Mouse (Mus musculus): ENCODE measurements at regions not wholly inside any gene's neighbourhood (a gene's known extent, or its start where the extent isn't known, plus 50 kb on each side); places are given as distances from the start of the nearest gene placed in this dataset.

- TF ChIP-seq FLI1 (IDR thresholded peaks at IDR 0.05; ENCODE audit: low read length) (no peak), GATA1 (IDR thresholded peaks at IDR 0.05; ENCODE audit: borderline replicate concordance, low read length) (no peak)
Measured at GRCm38 (mm10) chr17:3274449-3275285, 51.7 kb upstream of the Tiam2 start.

All from megakaryocyte, embryonic 14.5 days (primary cell).